Mouse (Mus musculus) spleen, adult 2 months (tissue): ENCODE data around the gene Hspbp1. TPM values are rescaled to one million over a fixed set of nuclear protein-coding genes. Genes with fewer than 3 reads are reported as not detected.

ENCODE experiments used
- DNase-seq, 2 experiments: peaks; one replicate each; pipeline versions ENCODE4 v3.0.0 to v3.0.0-alpha.2; 2012 to 2021; ENCODE audit warnings: low spot score in 2 of 2, low read depth in 1 of 2
- H3K27ac ChIP-seq: fragments of 200-500 bp; 2 replicates; pipeline ENCODE4 v1.5.1; 2012; ENCODE audit warnings: low read length, inconsistent platforms; ENCODE audit not compliant: insufficient read depth
- H3K27me3 ChIP-seq: fragments of 200-500 bp; 2 replicates; pipeline ENCODE4 v1.6.1; 2012; ENCODE audit warnings: mild to moderate bottlenecking, moderate library complexity, low read length, inconsistent platforms; ENCODE audit not compliant: control insufficient read depth, insufficient read depth
- H3K36me3 ChIP-seq: fragments of 200-500 bp; 2 replicates; pipeline ENCODE4 v1.6.1; 2012; ENCODE audit warnings: mild to moderate bottlenecking, low read length, inconsistent platforms; ENCODE audit not compliant: control insufficient read depth, insufficient read depth
- H3K4me1 ChIP-seq: fragments of 200-500 bp; 2 replicates; pipeline ENCODE4 v1.6.1; 2011; ENCODE audit warnings: inconsistent platforms; ENCODE audit not compliant: control insufficient read depth, insufficient read depth, insufficient read length
- H3K4me3 ChIP-seq: fragments of 200-500 bp; 2 replicates; pipeline ENCODE4 v1.5.1; 2011; ENCODE audit warnings: mild to moderate bottlenecking, inconsistent platforms; ENCODE audit not compliant: insufficient read depth, insufficient read length; ENCODE audit errors: extremely low read depth
- CTCF ChIP-seq: fragments of 200-500 bp; IDR thresholded peaks from 2 replicates; pipeline ENCODE4 v1.5.1; 2011; ENCODE audit warnings: mild to moderate bottlenecking, inconsistent platforms; ENCODE audit not compliant: insufficient read depth, insufficient read length, insufficient replicate concordance; ENCODE audit errors: extremely low read depth
- POLR2A ChIP-seq: fragments of 200-500 bp; IDR thresholded peaks from 2 replicates; pipeline ENCODE4 v1.6.1; 2011; ENCODE audit warnings: low read depth, low read length, inconsistent platforms
- WGBS: fragments of 180-500 bp; shearing (Covaris S2); methylation state at CpG from one replicate; pipeline ENCODE4 v1.1.7; 2018; 5-methylcytosine and 5-hydroxymethylcytosine counted together
- polyA plus RNA-seq: library from polyadenylated mRNA; depleted of rRNA; stranded (reverse); fragments of >200 nt; gene quantifications from 2 replicates; pipeline ENCODE4 v1.2.3, GENCODE M21; 2012; rRNA removed

The Hspbp1 gene
- polyA plus RNA-seq, 1 experiment: 32.2 TPM

- Histone ChIP-seq H3K4me1 (no peaks in the 10 kb centered on the region), H3K27me3 (no peaks in the 10 kb centered on the region), H3K36me3 (no peaks in the 10 kb centered on the region), H3K4me3 (no peak overlapping the region), H3K27ac (no peak overlapping the region)
- 75% methylated on average over 8 of the region's 8 CpGs for WGBS
- TF ChIP-seq CTCF (no peak), POLR2A (no peak)
- DNase-seq: no peak
These were observed 72.5 kb downstream of the Hspbp1 start for GRCm38 (mm10) chr7:4612386-4612785.

DNA sequence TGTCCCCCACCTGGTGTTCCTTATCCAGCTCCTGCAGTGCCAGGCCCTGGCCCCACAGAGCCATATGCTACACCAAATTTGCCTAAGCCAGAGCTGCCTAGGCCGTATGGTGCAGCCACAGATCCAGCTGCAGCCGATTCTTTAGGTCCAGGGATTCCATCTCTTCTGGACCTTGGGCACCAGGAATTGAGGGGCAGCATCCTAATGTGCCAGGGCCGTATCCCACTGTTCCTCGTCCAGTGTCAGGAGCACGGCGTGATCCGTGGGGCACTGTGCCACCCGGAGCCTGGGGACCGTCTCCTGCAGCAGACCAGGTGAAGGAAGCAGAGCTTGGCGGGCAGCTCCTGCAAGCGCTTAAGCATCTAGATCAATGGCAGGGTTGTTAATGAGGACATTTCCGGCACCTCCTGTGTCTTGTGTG is 72.9 kb downstream of the Hspbp1 start:
- H3K4me1 ChIP-seq: no peaks in the 10 kb centered on the region
- WGBS: 89% methylated on average over 12 of the region's 12 CpGs
- TF ChIP-seq POLR2A (no peak), CTCF (no peak)
- no peak for DNase-seq
- no peak overlapping the region for H3K27ac ChIP-seq
- no peaks in the 10 kb centered on the region for H3K27me3 ChIP-seq
- H3K4me3 ChIP-seq: no peak overlapping the region
- no peaks in the 10 kb centered on the region for H3K36me3 ChIP-seq

GRCm38 (mm10) chr7:4611511-4611910 is 73.4 kb downstream of the Hspbp1 start:
- no peaks in the 10 kb centered on the region for H3K4me1 ChIP-seq
- 89% methylated on average over 12 of the region's 12 CpGs for WGBS
- no peak for DNase-seq
- H3K4me3 ChIP-seq: no peak overlapping the region
- H3K27ac ChIP-seq: no peak overlapping the region
- TF ChIP-seq CTCF (no peak), POLR2A (no peak)
- no peaks in the 10 kb centered on the region for H3K36me3 ChIP-seq
- H3K27me3 ChIP-seq: no peaks in the 10 kb centered on the region

Other genes starting within 250 kb of the Hspbp1 start
- 6.4 and 7.8 TPM in 2 replicates for gene Rdh13, start 239.4 kb downstream of the Hspbp1 start, polyA plus RNA-seq
- 0.12 and 0.18 TPM in 2 replicates for gene Eps8l1, start 224.4 kb downstream of the Hspbp1 start, polyA plus RNA-seq
- gene Ppp1r12c, start 183.4 kb downstream of the Hspbp1 start, polyA plus RNA-seq: 92.6 and 98.8 TPM in 2 replicates
- 0.34 and 0.53 TPM in 2 replicates for gene Tnnt1, start 168.7 kb downstream of the Hspbp1 start, polyA plus RNA-seq
- 5.3 and 5.5 TPM in 2 replicates for gene Tnni3, start 160.8 kb downstream of the Hspbp1 start, polyA plus RNA-seq
- 9.6 and 10.4 TPM in 2 replicates for gene Dnaaf3, start 152.6 kb downstream of the Hspbp1 start, polyA plus RNA-seq
- gene Syt5, start 137.5 kb downstream of the Hspbp1 start, polyA plus RNA-seq: 0.21 and 0.34 TPM in 2 replicates
- gene Ptprh, start 81.0 kb downstream of the Hspbp1 start, polyA plus RNA-seq: 0.07 and 0.11 TPM in 2 replicates
- gene Tmem86b, start 53.6 kb downstream of the Hspbp1 start, polyA plus RNA-seq: 31.9 and 32.7 TPM in 2 replicates
- 136 and 159 TPM in 2 replicates for gene Ppp6r1, start 26.0 kb downstream of the Hspbp1 start, polyA plus RNA-seq
- gene Brsk1, start 5.5 kb upstream of the Hspbp1 start, polyA plus RNA-seq: 0.84 and 1.3 TPM in 2 replicates
- 3.8 and 3.9 TPM in 2 replicates for gene Tmem150b, start 40.2 kb upstream of the Hspbp1 start, polyA plus RNA-seq
- 105 and 138 TPM in 2 replicates for gene Kmt5c, start 55.0 kb upstream of the Hspbp1 start, polyA plus RNA-seq
- gene Cox6b2, start 68.0 kb upstream of the Hspbp1 start, polyA plus RNA-seq: 14.5 and 44.8 TPM in 2 replicates
- gene Fam71e2, start 86.2 kb upstream of the Hspbp1 start, polyA plus RNA-seq: not detected in 2 replicates
- 0.09 and 0.23 TPM in 2 replicates for gene Il11, start 97.8 kb upstream of the Hspbp1 start, polyA plus RNA-seq
- not detected in 2 replicates for gene Tmem190, start 97.9 kb upstream of the Hspbp1 start, polyA plus RNA-seq
- gene Tmem238, start 104.6 kb upstream of the Hspbp1 start, polyA plus RNA-seq: 17.5 and 34.9 TPM in 2 replicates
- gene Rpl28, start 107.8 kb upstream of the Hspbp1 start, polyA plus RNA-seq: 316 and 418 TPM in 2 replicates
- gene Ube2s, start 127.5 kb upstream of the Hspbp1 start, polyA plus RNA-seq: 167 and 175 TPM in 2 replicates
- gene Shisa7, start 159.6 kb upstream of the Hspbp1 start, polyA plus RNA-seq: 0.16 and 0.23 TPM in 2 replicates
- 7.2 and 12.1 TPM in 2 replicates for gene Isoc2b, start 185.2 kb upstream of the Hspbp1 start, polyA plus RNA-seq
- gene Isoc2a, start 192.1 kb upstream of the Hspbp1 start, polyA plus RNA-seq: 14.5 and 15.3 TPM in 2 replicates
- gene Gm36210, start 221.4 kb upstream of the Hspbp1 start, polyA plus RNA-seq: 0.08 TPM in 1 of 2 replicates, not detected in the other
- 19.2 and 26.9 TPM in 2 replicates for gene Zfp628, start 230.1 kb upstream of the Hspbp1 start, polyA plus RNA-seq
- 2.8 and 3.2 TPM in 2 replicates for gene Nat14, start 237.0 kb upstream of the Hspbp1 start, polyA plus RNA-seq
- gene Ssc5d, start 240.7 kb upstream of the Hspbp1 start, polyA plus RNA-seq: 1.7 and 1.8 TPM in 2 replicates